Mouse (Mus musculus) mouse embryonic stem cell (cell line): Measurements from ENCODE around the gene Pcnx.
"Not testable (repeated sequence)": the region's sequence is repeated elsewhere in the genome, so short reads cannot be mapped to it uniquely, and the experiment has no call there.

Experiments used
- in situ Hi-C, 2 experiments: fragments of 300-500 bp; cut with MboI; formaldehyde crosslinking; loops; 1 replicate in 1 of 2; 3 replicates in 1 of 2; pipeline ENCODE4 v1.14.3; 2019 to 2020; ENCODE audit warnings: low sequenced_read_pairs in 2 of 2, low pct_unique_long_range_greater_than_20kb in 1 of 2, mixed read lengths in 1 of 2; ENCODE audit not compliant: unreplicated experiment in 1 of 2

Pcnx gene

GRCm38 (mm10) chr12:81994911-81995667 lies 135.3 kb downstream of the Pcnx start:
- in situ Hi-C loops: loop anchor here in 1 of 2 experiments (25.0 kb wide), 3 partner anchors 92 to 1017 kb away; no protein-coding TSS in a partner anchor

- in situ Hi-C loops: loop anchor here in 1 of 2 experiments (25.0 kb wide), 3 partner anchors 90 to 1015 kb away; no protein-coding TSS in a partner anchor
These were observed 137.0 kb downstream of the Pcnx start for GRCm38 (mm10) chr12:81996679-81997362.

DNA sequence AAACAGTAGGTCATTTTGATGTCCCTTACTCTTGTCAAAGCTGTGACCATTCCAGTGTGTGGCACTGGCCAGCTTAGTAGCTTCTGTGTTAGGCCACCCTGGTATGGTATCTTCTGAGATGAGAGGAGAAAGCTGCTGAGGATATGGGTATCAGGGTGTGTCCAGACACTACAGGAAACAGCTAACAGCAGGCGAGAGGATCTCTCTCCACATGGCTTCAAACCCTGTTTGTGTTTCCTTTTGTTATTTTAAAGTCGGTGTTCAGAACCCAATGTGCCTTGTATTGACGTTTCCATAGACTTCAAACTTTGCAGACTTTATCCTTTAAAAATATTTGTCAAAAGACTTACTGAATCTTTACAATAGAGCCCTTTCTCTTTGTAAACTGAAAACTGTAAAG lies 137.7 kb downstream of the Pcnx start:
- in situ Hi-C loops: loop anchor here in 1 of 2 experiments (25.0 kb wide), 3 partner anchors 90 to 1015 kb away; no protein-coding TSS in a partner anchor

GRCm38 (mm10) chr12:82002697-82003096 lies 142.9 kb downstream of the Pcnx start:
- in situ Hi-C loops: not testable (repeated sequence)

DNA sequence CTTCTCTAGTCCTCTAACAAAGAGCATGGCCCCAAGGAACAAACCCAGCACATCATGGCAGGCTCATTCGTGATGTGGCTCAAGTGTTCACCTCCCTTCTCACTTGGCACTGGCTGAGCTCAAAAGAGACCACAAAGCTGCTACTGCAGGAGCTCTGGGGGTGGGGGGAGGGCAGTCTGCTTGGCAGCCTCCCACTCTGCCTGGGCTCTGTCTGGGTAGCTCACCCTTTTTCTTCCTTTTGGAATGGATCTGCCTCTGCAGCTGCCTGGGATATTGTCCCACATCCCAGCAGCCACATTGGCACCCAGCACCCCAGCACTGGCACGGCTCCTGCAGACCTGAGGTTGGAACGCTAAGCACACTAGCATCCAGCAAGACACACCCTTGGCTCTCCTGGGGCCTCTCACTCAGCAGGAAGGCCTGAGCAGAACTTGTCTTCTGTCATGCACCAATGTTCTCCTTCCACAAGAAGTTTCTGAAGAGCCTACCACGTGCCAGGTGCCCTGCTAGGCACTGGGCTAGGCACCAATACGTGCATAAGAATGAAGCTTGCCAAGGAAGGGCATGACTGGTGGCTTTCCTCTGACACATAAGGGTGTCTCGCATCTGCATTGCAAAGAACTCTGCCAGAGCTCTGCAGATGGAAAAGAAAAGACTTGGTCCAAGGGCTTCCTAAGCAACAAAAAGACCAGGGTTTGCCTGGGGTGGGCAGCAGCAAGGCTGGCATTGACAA lies 166.2 kb downstream of the Pcnx start:
- in situ Hi-C loops: not testable (repeated sequence)

- in situ Hi-C loops: not testable (repeated sequence)
These were observed 173.7 kb downstream of the Pcnx start for GRCm38 (mm10) chr12:82033524-82033923.

DNA sequence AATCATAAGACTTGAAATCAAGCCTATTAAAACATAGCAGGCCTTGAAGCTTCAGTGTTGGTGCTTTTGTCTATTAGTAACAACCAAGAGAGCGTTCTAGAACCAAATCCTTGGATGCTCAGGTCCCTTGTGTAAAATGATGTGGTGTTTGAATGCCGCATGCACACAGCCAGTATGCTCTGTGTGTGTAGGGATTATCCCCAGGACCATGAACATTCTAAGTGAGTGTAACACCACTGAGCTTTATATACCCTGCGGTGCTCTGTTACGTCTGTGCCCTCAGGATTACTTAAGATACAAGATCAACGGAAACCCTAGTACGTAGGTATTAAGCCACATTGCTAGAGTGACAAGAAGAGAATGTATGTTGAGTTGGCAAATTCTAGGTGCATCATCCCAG lies 174.2 kb downstream of the Pcnx start:
- in situ Hi-C loops: not testable (repeated sequence)

GRCm38 (mm10) chr12:82044078-82044477 lies 184.3 kb downstream of the Pcnx start:
- in situ Hi-C loops: not testable (repeated sequence)
